Mouse (Mus musculus) olfactory bulb, adult 2 months (tissue): Measurements from ENCODE around the gene Hook2.

ENCODE experiments used
- CTCF ChIP-seq: fragments of 200-500 bp; IDR thresholded peaks from 2 replicates; pipeline ENCODE4 v1.5.1; 2012; ENCODE audit warnings: low read depth, mild to moderate bottlenecking, low read length, moderate library complexity; ENCODE audit not compliant: insufficient read depth
- POLR2A ChIP-seq: fragments of 200-500 bp; IDR thresholded peaks from 2 replicates; pipeline ENCODE4 v1.6.1; 2012; ENCODE audit warnings: mild to moderate bottlenecking, low read depth, low read length, moderate library complexity; ENCODE audit not compliant: insufficient read depth

DNA sequence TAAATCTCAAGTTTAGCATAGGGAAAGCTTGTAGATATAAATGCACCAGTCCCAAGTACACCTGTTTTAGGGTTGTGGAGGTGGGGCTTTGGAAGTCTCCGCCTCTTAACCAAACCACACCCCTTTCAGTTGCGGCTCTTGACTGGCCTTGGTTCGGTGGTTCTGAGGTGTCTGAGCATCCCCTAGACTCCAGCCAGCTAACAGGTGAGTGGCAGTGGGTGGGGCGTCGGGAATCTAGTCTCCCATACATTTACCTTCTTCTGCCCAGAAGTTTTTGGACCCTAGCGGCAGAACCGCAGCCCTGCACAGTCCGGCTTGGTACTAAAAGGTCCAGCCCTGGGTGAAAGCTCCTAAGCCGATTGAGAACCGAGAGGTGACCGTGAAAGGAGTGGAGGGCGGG is 40.6 kb upstream of the Hook2 start:
- TF ChIP-seq CTCF: no peak
- no peak for TF ChIP-seq POLR2A
